33 mouse cellular contexts compared by ENCODE assay signal in the genomic region with DNA sequence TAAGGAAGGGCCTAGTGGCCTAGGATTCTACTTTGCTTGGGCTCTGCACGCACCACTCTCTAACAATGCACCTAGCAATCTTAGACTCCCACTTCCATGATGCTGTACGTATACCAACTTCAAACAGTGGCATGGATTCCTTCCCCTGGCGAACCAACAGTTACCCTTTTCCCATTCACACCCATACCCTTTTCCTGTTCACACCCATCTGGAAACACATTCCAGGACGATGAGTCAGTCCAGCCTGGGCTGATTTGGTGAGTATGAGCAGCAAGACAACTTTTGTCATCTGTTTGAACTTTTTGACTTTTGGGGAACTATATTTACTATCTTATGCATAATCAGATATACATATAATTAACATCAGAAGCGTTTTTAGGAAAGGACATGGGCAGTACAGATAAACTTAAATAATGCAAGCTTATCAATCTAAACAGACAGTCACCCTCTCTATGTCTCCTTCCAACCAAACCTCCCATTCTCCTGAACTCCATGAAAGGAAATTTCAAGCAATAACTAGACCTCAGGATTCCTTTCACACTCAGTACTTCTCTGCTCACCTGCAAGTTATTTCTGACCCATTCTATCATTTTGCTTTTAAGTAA.
DNase-seq lines count a peak whose midpoint lies in the region; ATAC-seq lines count a peak whose summit lies in the region.
"Had no signal": no experiment of that assay in that cellular context is flagged by ENCODE, and none has a peak within 500 bp of the region (broad histone marks: within the 10 kb centered on the region; RNA-seq: fewer than 3 reads in every experiment).

No protein-coding gene starts in this region.

- no peak overlapping the region for H3K9ac ChIP-seq in hindbrain, embryonic 16.5 days (ENCODE audit: low read depth, low read length)
- no peak overlapping the region for H3K9ac ChIP-seq in liver, embryonic 12.5 days
- H3K9ac ChIP-seq: embryonic facial prominence, embryonic 13.5 days; forebrain, embryonic 13.5 days; heart, embryonic 12.5 days; heart, embryonic 15.5 days; hindbrain, embryonic 13.5 days had no signal

- peak; percentile 30 for DNase-seq in 3134 (ENCODE audit: extremely low read depth, insufficient read length, low spot score)
- peak; percentile 36 for DNase-seq in ES-CJ7 (ENCODE audit: low read depth, low spot score)
- peak; percentile 47 for DNase-seq in Muller cell, postnatal 12 days (ENCODE audit: inconsistent ontology term)
- peak; percentile 56 for DNase-seq in ZHBTc4 (ENCODE audit: low read depth, low spot score)
- DNase-seq in thymus, postnatal 14 days = no peak
- DNase-seq in kidney, adult 8-10 months = no peak
- DNase-seq: adrenal gland, postnatal 10 days; cerebellum, adult 11 months; cerebellum, adult 2 months; cerebellum, adult 9-11 months; cerebellum, postnatal 25 days; embryo, embryonic 11 days; gastrocnemius, adult 2 months; gastrocnemius, postnatal 14 days; heart, adult 18-20 months; heart, postnatal 10 days; heart, postnatal 36 days; kidney, adult 18-20 months had no signal

- no peak overlapping the region for H3K4me2 ChIP-seq in hindbrain, embryonic 16.5 days (ENCODE audit: low read length)
- no peak overlapping the region for H3K4me2 ChIP-seq in liver, embryonic 12.5 days
- H3K4me2 ChIP-seq: embryonic facial prominence, embryonic 13.5 days; forebrain, embryonic 13.5 days; heart, embryonic 12.5 days; heart, embryonic 15.5 days; hindbrain, embryonic 13.5 days had no signal

- ATAC-seq in hindbrain, embryonic 16.5 days = no peak
- no peak for ATAC-seq in liver, embryonic 12.5 days
- ATAC-seq: forebrain, embryonic 13.5 days; forebrain, embryonic 16.5 days; hindbrain, postnatal 0 days; inflammation-experienced regulatory T-cells, adult 6 months; intestine, embryonic 16.5 days had no signal

- 82% methylated on average over 5 of the region's 5 CpGs for WGBS in hindbrain, embryonic 16.5 days
- WGBS in liver, embryonic 12.5 days (ENCODE audit: insufficient replicate concordance) = 54% methylated on average over 5 of the region's 5 CpGs

- H3K4me3 ChIP-seq in hindbrain, embryonic 16.5 days (ENCODE audit: low read length) = no peak overlapping the region
- no peak overlapping the region for H3K4me3 ChIP-seq in liver, embryonic 12.5 days
- H3K4me3 ChIP-seq: embryonic facial prominence, embryonic 10.5 days; embryonic facial prominence, embryonic 13.5 days; erythroblast, embryonic 14.5 days; forebrain, embryonic 10.5 days; forebrain, embryonic 13.5 days; gastrocnemius, adult 2 months; heart, embryonic 12.5 days; heart, embryonic 15.5 days; hindbrain, embryonic 10.5 days; hindbrain, embryonic 13.5 days had no signal

- H3K27me3 ChIP-seq in hindbrain, embryonic 16.5 days (replicated peaks; ENCODE audit: control insufficient read depth, insufficient read depth, low read length) = no peaks in the 10 kb centered on the region
- H3K27me3 ChIP-seq in liver, embryonic 12.5 days (replicated peaks) = no peaks in the 10 kb centered on the region
- H3K27me3 ChIP-seq: embryonic facial prominence, embryonic 13.5 days; forebrain, embryonic 13.5 days; heart, embryonic 12.5 days; heart, embryonic 15.5 days; hindbrain, embryonic 13.5 days had no signal

- H3K9me3 ChIP-seq in hindbrain, embryonic 16.5 days (ENCODE audit: control insufficient read depth, low read length) = no peaks in the 10 kb centered on the region
- no peaks in the 10 kb centered on the region for H3K9me3 ChIP-seq in liver, embryonic 12.5 days (replicated peaks)
- H3K9me3 ChIP-seq: embryonic facial prominence, embryonic 10.5 days; embryonic facial prominence, embryonic 13.5 days; forebrain, embryonic 10.5 days; forebrain, embryonic 13.5 days; heart, embryonic 12.5 days; heart, embryonic 15.5 days; hindbrain, embryonic 10.5 days; hindbrain, embryonic 13.5 days had no signal

- no peaks in the 10 kb centered on the region for H3K36me3 ChIP-seq in hindbrain, embryonic 16.5 days (ENCODE audit: control insufficient read depth, insufficient read depth, low read length)
- H3K36me3 ChIP-seq in liver, embryonic 12.5 days = no peaks in the 10 kb centered on the region
- H3K36me3 ChIP-seq: embryonic facial prominence, embryonic 10.5 days; embryonic facial prominence, embryonic 13.5 days; forebrain, embryonic 10.5 days; heart, embryonic 12.5 days; heart, embryonic 15.5 days; hindbrain, embryonic 10.5 days; hindbrain, embryonic 13.5 days had no signal

- H3K27ac ChIP-seq in hindbrain, embryonic 16.5 days (ENCODE audit: low read depth, low read length) = no peak overlapping the region
- no peak overlapping the region for H3K27ac ChIP-seq in liver, embryonic 12.5 days
- H3K27ac ChIP-seq: embryonic facial prominence, embryonic 10.5 days; embryonic facial prominence, embryonic 13.5 days; forebrain, embryonic 10.5 days; forebrain, embryonic 13.5 days; gastrocnemius, adult 2 months; heart, embryonic 15.5 days; hindbrain, embryonic 10.5 days; hindbrain, embryonic 13.5 days; hindbrain, postnatal 0 days had no signal

- H3K4me1 ChIP-seq in hindbrain, embryonic 16.5 days (ENCODE audit: control insufficient read depth, insufficient read depth, low read depth, low read length) = no peaks in the 10 kb centered on the region
- H3K4me1 ChIP-seq in liver, embryonic 12.5 days = no peaks in the 10 kb centered on the region
- H3K4me1 ChIP-seq: embryonic facial prominence, embryonic 10.5 days; embryonic facial prominence, embryonic 13.5 days; forebrain, embryonic 10.5 days; forebrain, embryonic 13.5 days; heart, embryonic 15.5 days; hindbrain, embryonic 10.5 days; hindbrain, embryonic 13.5 days had no signal

Comparison
In these comparisons a context has a peak if more than half of its experiments do, and no peak if none do; other contexts are left out.
1. DNase-seq: peak in 3134 (single experiment), ES-CJ7 (single experiment), Muller cell, postnatal 12 days (single experiment) and ZHBTc4 (single experiment); none in thymus, postnatal 14 days (single experiment) and kidney, adult 8-10 months (0 of 2).